ENCODE assay signal across 16 mouse cellular contexts in the genomic region with DNA sequence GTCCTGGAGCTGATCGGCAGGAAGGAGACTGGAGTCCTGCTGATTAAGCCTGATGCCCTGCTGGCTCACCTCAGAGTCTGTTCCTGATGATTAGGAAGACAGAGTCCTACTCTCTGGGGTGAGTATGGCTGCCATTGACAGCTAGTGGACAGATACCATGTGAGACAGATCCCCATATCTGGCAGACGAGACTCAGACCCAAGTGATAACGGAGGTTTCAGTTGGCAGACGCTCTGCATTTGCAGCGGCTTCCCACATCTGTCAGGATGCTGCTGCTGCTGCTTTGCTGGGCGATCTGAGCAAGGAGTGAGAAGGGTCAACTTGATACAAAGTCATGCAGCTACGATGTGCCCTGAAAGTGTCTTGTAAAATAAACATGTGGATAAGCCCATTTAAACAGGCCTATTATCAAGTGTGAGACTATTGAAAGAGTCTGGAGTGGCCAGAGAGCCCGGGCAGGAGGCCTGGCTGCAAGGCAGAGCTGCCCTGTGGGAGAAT.
DNase-seq lines count a peak whose midpoint lies in the region; ATAC-seq and TF ChIP-seq lines count a peak whose summit lies in the region.
"Had no signal": no experiment of that assay in that cellular context is flagged by ENCODE, and none has a peak within 500 bp of the region (broad histone marks: within the 10 kb centered on the region; RNA-seq: fewer than 3 reads in every experiment).

No protein-coding gene starts in this region.

- no peak for TF ChIP-seq EP300 in heart, adult 2 months (IDR thresholded peaks at IDR 0.05; ENCODE audit: insufficient read depth, low read depth, low read length)

- no peaks in the 10 kb centered on the region for H3K27me3 ChIP-seq in heart, adult 2 months (ENCODE audit: control insufficient read depth, insufficient read depth, low read length)
- H3K27me3 ChIP-seq in heart, embryonic 11.5 days (ENCODE audit: control insufficient read depth, insufficient read depth, low read length) = no peaks in the 10 kb centered on the region
- H3K27me3 ChIP-seq in liver, embryonic 11.5 days (replicated peaks; ENCODE audit: control insufficient read depth, insufficient read depth, low read length) = no peaks in the 10 kb centered on the region
- H3K27me3 ChIP-seq: embryonic facial prominence, embryonic 15.5 days had no signal

- no peak overlapping the region for H3K4me3 ChIP-seq in heart, adult 2 months
- no peak overlapping the region for H3K4me3 ChIP-seq in heart, embryonic 11.5 days (ENCODE audit: low read depth, low read length)
- H3K4me3 ChIP-seq in liver, embryonic 11.5 days (ENCODE audit: low read depth, low read length) = no peak overlapping the region
- H3K4me3 ChIP-seq: embryonic facial prominence, embryonic 15.5 days had no signal

- intact Hi-C loops in heart, adult 2 months (cut with DNase I) = no loop called here

- peak overlapping the region; percentile 32 for H3K27ac ChIP-seq in heart, adult 2 months
- H3K27ac ChIP-seq in heart, embryonic 11.5 days (ENCODE audit: low read depth, low read length) = peak overlapping the region; percentile 51; the same call in 1 of the 2 replicates
- H3K27ac ChIP-seq in liver, embryonic 11.5 days (ENCODE audit: low read depth, low read length) = no peak overlapping the region; the same call in 1 of the 2 replicates
- H3K27ac ChIP-seq: embryonic facial prominence, embryonic 15.5 days had no signal

- no peak overlapping the region for H3K9ac ChIP-seq in heart, adult 2 months (ENCODE audit: low read depth, low read length)
- H3K9ac ChIP-seq in heart, embryonic 11.5 days (ENCODE audit: low read depth, low read length) = 0 out of 2 replicates have a peak overlapping the region, but pooled peaks have one; percentile 28
- H3K9ac ChIP-seq in liver, embryonic 11.5 days (ENCODE audit: low read depth, low read length) = no peak overlapping the region
- H3K9ac ChIP-seq: embryonic facial prominence, embryonic 15.5 days; forebrain, postnatal 0 days had no signal

- 26% methylated on average over 8 of the region's 8 CpGs for WGBS in heart, adult 2 months
- WGBS in heart, embryonic 11.5 days (ENCODE audit: insufficient replicate concordance) = 5% methylated on average over 8 of the region's 8 CpGs
- WGBS in liver, embryonic 11.5 days = 9% methylated on average over 8 of the region's 8 CpGs

- H3K36me3 ChIP-seq in heart, adult 2 months (ENCODE audit: control insufficient read depth, insufficient read depth, low read length) = no peaks in the 10 kb centered on the region
- H3K36me3 ChIP-seq in heart, embryonic 11.5 days (ENCODE audit: control insufficient read depth, insufficient read depth, low read length) = no peaks in the 10 kb centered on the region
- no peaks in the 10 kb centered on the region for H3K36me3 ChIP-seq in liver, embryonic 11.5 days (ENCODE audit: control insufficient read depth, insufficient read depth, low read length)
- H3K36me3 ChIP-seq: embryonic facial prominence, embryonic 15.5 days had no signal

- DNase-seq in heart, adult 2 months = peak in 1 of 2 experiments; percentile 38
- no peak for DNase-seq in heart, adult 9 months (ENCODE audit: low spot score in 2 of 2)
- DNase-seq in embryo, embryonic 11 days = peak; percentile 28
- DNase-seq in liver, embryonic 11.5 days (ENCODE audit: low spot score) = peak; percentile 36
- no peak for DNase-seq in adrenal gland, adult 2 months
- no peak for DNase-seq in adrenal gland, adult 8-10 months
- DNase-seq in kidney, postnatal 25 days = no peak
- DNase-seq: adrenal gland, postnatal 25 days; cerebellum, postnatal 14 days; forebrain, postnatal 0 days; gastrocnemius, postnatal 10 days; kidney, adult 11 months; kidney, postnatal 14 days; right cerebral cortex, postnatal 25 days had no signal

- TF ChIP-seq POLR2A in heart, adult 2 months (IDR thresholded peaks at IDR 0.05; ENCODE audit: insufficient read depth, low read depth, low read length) = no peak

- no peaks in the 10 kb centered on the region for H3K9me3 ChIP-seq in heart, embryonic 11.5 days (replicated peaks; ENCODE audit: control insufficient read depth, low read length)
- no peaks in the 10 kb centered on the region for H3K9me3 ChIP-seq in liver, embryonic 11.5 days (ENCODE audit: control insufficient read depth, low read length)
- H3K9me3 ChIP-seq: embryonic facial prominence, embryonic 15.5 days had no signal

- H3K4me2 ChIP-seq in heart, embryonic 11.5 days = peak overlapping the region; percentile 19; the same call in 1 of the 2 replicates
- no peak overlapping the region for H3K4me2 ChIP-seq in liver, embryonic 11.5 days
- H3K4me2 ChIP-seq: embryonic facial prominence, embryonic 15.5 days had no signal

- ATAC-seq in heart, embryonic 11.5 days (replicated peaks; ENCODE audit: insufficient number of reproducible peaks, low FRiP score, low TSS enrichment) = peak; percentile 78
- peak; percentile 68 for ATAC-seq in liver, embryonic 11.5 days (replicated peaks; ENCODE audit: low FRiP score)
- ATAC-seq: forebrain, postnatal 0 days had no signal

- no peaks in the 10 kb centered on the region for H3K79me2 ChIP-seq in heart, adult 2 months (replicated peaks; ENCODE audit: control insufficient read depth, insufficient read depth, low read length)

- TF ChIP-seq CTCF in heart, adult 2 months (IDR thresholded peaks at IDR 0.05) = no peak

- H3K4me1 ChIP-seq in heart, adult 2 months (ENCODE audit: control insufficient read depth, insufficient read depth, low read length) = peaks cover 10% of the 10 kb centered on the region
- peaks cover 26% of the 10 kb centered on the region for H3K4me1 ChIP-seq in heart, embryonic 11.5 days (ENCODE audit: control insufficient read depth, insufficient read depth, low read length)
- peaks cover 10% of the 10 kb centered on the region for H3K4me1 ChIP-seq in liver, embryonic 11.5 days (replicated peaks; ENCODE audit: control insufficient read depth, insufficient read depth, low read length)

Comparison
In these comparisons a context has a peak if more than half of its experiments do, and no peak if none do; other contexts are left out.
1. DNase-seq: peak in embryo, embryonic 11 days (single experiment) and liver, embryonic 11.5 days (single experiment); none in heart, adult 9 months (0 of 2), adrenal gland, adult 2 months (single experiment), adrenal gland, adult 8-10 months (single experiment) and kidney, postnatal 25 days (0 of 2).